Mouse (Mus musculus) spleen, postnatal 14 days (tissue): Measurements from ENCODE around the gene Plscr4.

ENCODE experiments used
- DNase-seq, 2 experiments: peaks; one replicate each; pipeline ENCODE4 v3.0.0; 2021 to 2022; ENCODE audit warnings: low spot score in 2 of 2

Gene Plscr4

DNA sequence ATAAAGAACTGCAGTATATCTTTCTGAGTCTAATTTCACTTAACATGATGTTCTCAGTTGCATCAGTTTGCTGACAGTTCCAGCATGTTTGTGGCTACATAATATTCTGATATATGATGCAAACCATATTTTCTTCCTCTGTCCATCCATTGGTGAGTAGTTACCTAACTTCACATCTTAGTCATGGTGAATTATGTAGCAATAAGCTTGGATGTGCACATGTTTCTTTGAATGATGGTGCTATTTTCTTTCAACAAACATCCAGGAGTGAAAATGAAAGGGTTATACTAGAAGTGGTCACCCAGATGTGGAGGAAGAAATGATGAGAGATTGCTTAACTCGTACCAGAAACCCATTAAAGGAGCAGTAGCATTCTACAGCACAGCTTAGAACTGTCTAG is 47.7 kb downstream of the Plscr4 start:
- no peak for DNase-seq

GRCm38 (mm10) chr9:92511696-92512095 is 54.5 kb downstream of the Plscr4 start:
- DNase-seq = no peak

- DNase-seq = no peak
Measured at GRCm38 (mm10) chr9:92517036-92517435, 59.9 kb downstream of the Plscr4 start.

GRCm38 (mm10) chr9:92520751-92521150 is 63.6 kb downstream of the Plscr4 start:
- DNase-seq = no peak

DNA sequence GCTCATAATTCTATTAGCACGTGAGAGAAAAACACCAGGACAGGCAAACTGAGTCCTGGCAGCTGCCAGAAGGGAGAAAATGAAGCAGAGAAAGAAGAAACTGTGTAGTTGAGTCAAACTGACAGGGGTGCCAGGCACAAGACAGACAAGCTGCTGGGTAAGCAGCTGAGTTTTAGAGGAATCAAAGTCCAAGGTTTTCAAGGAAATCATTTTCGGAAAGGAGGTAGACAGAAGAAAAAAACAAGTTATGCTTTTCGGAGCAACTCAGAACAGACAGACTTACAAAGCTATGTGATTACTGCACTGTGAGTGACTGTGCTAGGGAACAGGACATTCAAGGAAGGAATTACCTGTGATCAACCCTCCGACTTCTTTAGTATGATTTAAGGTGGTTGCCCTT is 67.3 kb downstream of the Plscr4 start:
- DNase-seq = no peak

GRCm38 (mm10) chr9:92530055-92530454 is 72.9 kb downstream of the Plscr4 start:
- DNase-seq = no peak

- no peak for DNase-seq
Measured at GRCm38 (mm10) chr9:92537735-92538134, 80.6 kb downstream of the Plscr4 start.

DNA sequence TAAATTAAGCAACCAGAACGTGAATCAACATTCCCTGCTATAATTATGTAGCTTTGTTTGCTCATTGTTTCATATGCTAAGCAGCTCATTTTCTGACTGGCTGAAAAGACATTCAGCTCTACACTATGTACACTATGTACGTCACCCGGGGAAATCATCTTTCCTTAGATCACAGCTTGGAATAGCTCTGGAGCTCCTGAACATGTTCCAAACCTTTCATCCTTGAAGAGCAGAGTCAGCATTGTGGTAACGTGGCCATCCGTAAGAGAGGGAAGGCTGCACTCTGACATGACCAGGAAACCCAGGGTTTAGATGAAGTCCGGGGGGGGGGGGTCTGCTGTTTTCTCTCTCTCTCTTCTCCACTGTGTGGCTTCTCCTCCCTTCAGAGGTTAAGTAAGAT is 81.0 kb downstream of the Plscr4 start:
- DNase-seq = no peak
